Mouse (Mus musculus) thymus, adult 2 months (tissue): ENCODE results near the gene Tmed9.

Experiments
- CTCF ChIP-seq: fragments of 200-500 bp; IDR thresholded peaks from 2 replicates; pipeline ENCODE4 v1.5.1; 2012; ENCODE audit warnings: mild to moderate bottlenecking, control low read depth, low read length, moderate library complexity, borderline replicate concordance; ENCODE audit not compliant: control insufficient read depth, poor library complexity, insufficient read depth; ENCODE audit errors: extremely low read depth
- POLR2A ChIP-seq: fragments of 200-500 bp; IDR thresholded peaks from 2 replicates; pipeline ENCODE4 v1.6.1; 2012; ENCODE audit warnings: mild to moderate bottlenecking, low read length, control low read depth, moderate library complexity; ENCODE audit not compliant: control insufficient read depth, poor library complexity, insufficient read depth; ENCODE audit errors: extremely low read depth

GRCm38 (mm10) chr13:55571977-55572376, 1.6 kb upstream of the Tmed9 start:
- TF ChIP-seq CTCF (no peak), POLR2A (no peak)
